Mouse (Mus musculus) forebrain, embryonic 12.5 days (tissue): ENCODE data around the gene Insl3. TPM values are rescaled to one million over a fixed set of nuclear protein-coding genes. Genes with fewer than 3 reads are reported as not detected.
A peak's percentile ranks its signal among the peaks of the same experiment; 100 is the strongest.
"Not testable (repeated sequence)": the region's sequence is repeated elsewhere in the genome, so short reads cannot be mapped to it uniquely, and the experiment has no call there.

ENCODE experiments used
- ATAC-seq: fragments of 200-750 bp; cut with Nextera tagmentation; 2 replicates; pipeline ENCODE4 v1.8.0; 2017; ENCODE audit warnings: moderate TSS enrichment; ENCODE audit not compliant: low FRiP score
- H3K27ac ChIP-seq: fragments of 300-500 bp; sonication (generic); 2 replicates; pipeline ENCODE4 v1.5.1; 2016; ENCODE audit warnings: mild to moderate bottlenecking
- H3K27me3 ChIP-seq: fragments of 300-500 bp; sonication (generic); 2 replicates; pipeline ENCODE4 v1.6.1; 2016; ENCODE audit warnings: mild to moderate bottlenecking
- H3K36me3 ChIP-seq: fragments of 300-500 bp; sonication (generic); replicated peaks from 2 replicates; pipeline ENCODE4 v1.6.1; 2016; ENCODE audit warnings: mild to moderate bottlenecking
- H3K4me1 ChIP-seq: fragments of 300-500 bp; sonication (generic); 2 replicates; pipeline ENCODE4 v1.6.1; 2016
- H3K4me2 ChIP-seq: fragments of 300-500 bp; sonication (generic); 2 replicates; pipeline ENCODE4 v1.6.1; 2016; ENCODE audit warnings: mild to moderate bottlenecking, moderate library complexity
- H3K4me3 ChIP-seq: fragments of 300-500 bp; sonication (generic); replicated peaks from 2 replicates; pipeline ENCODE4 v1.5.1; 2016; ENCODE audit warnings: mild to moderate bottlenecking
- H3K9ac ChIP-seq: fragments of 300-500 bp; sonication (generic); 2 replicates; pipeline ENCODE4 v1.6.1; 2016; ENCODE audit warnings: mild to moderate bottlenecking
- H3K9me3 ChIP-seq: fragments of 300-500 bp; sonication (generic); 2 replicates; pipeline ENCODE4 v1.6.1; 2016
- WGBS: fragments of 180-500 bp; shearing (Covaris S2); methylation state at CpG from one replicate; pipeline ENCODE4 v1.1.7; 2016; 5-methylcytosine and 5-hydroxymethylcytosine counted together
- polyA plus RNA-seq: library from polyadenylated mRNA; unstranded; fragments of >200 nt; fragmentation: Nextera tagmentation; extraction: Ambion mirVana; gene quantifications from 2 replicates; pipeline ENCODE4 v1.2.1, GENCODE M21; 2016

Insl3 gene
- polyA plus RNA-seq, 1 experiment from 2014 or later: not detected

GRCm38 (mm10) chr8:71700493-71701269 is 11.7 kb downstream of the Insl3 start:
- Histone ChIP-seq H3K4me3 (no peak overlapping the region), H3K4me2 (no peak overlapping the region), H3K9ac (no peak overlapping the region), H3K36me3 (no peaks in the 10 kb centered on the region), H3K27ac (no peak overlapping the region), H3K9me3 (no peaks in the 10 kb centered on the region), H3K27me3 (peaks cover 91% of the 10 kb centered on the region), H3K4me1 (0 out of 2 replicates have a peak, but pooled peaks cover 4% of the 10 kb centered on the region)
- ATAC-seq: no peak
- 13% methylated on average over 29 of the region's 29 CpGs for WGBS

- 15% methylated on average over 30 of the region's 34 CpGs for WGBS
- Histone ChIP-seq H3K4me2 (no peak within 1 kb of the TSS), H3K27me3 (peaks cover 88% of the 10 kb centered on the region)
Observed at GRCm38 (mm10) chr8:71701414-71702086, 12.5 kb downstream of the Insl3 start, which contains the start of gene B3gnt3. Gene B3gnt3, minus strand, starts transcription at chr8:71701789.

GRCm38 (mm10) chr8:71702087-71702432 is 13.0 kb downstream of the Insl3 start:
- Histone ChIP-seq H3K4me2 (no peak overlapping the region), H3K36me3 (no peaks in the 10 kb centered on the region), H3K27me3 (peaks cover 85% of the 10 kb centered on the region), H3K27ac (no peak overlapping the region), H3K9ac (no peak overlapping the region), H3K4me1 (0 out of 2 replicates have a peak, but pooled peaks cover 4% of the 10 kb centered on the region), H3K9me3 (no peaks in the 10 kb centered on the region), H3K4me3 (no peak overlapping the region)
- WGBS: 46% methylated on average over 4 of the region's 4 CpGs
- ATAC-seq: no peak

More at GRCm38 (mm10) chr8:71701414-71702086, 12.5 kb downstream of the Insl3 start, which contains the start of gene B3gnt3:
- no peaks in the 10 kb centered on the region for H3K36me3 ChIP-seq
- H3K9ac ChIP-seq: no peak within 1 kb of the TSS
- no peak for ATAC-seq
- H3K27ac ChIP-seq: no peak within 1 kb of the TSS
- H3K4me1 ChIP-seq: 0 out of 2 replicates have a peak, but pooled peaks cover 4% of the 10 kb centered on the region
- 0 out of 2 replicates have a peak within 1 kb of the TSS, but pooled peaks have one; percentile 3 for H3K4me3 ChIP-seq
- no peaks in the 10 kb centered on the region for H3K9me3 ChIP-seq

- Histone ChIP-seq H3K36me3 (no peaks in the 10 kb centered on the region), H3K27me3 (peaks cover 85% of the 10 kb centered on the region), H3K4me1 (0 out of 2 replicates have a peak, but pooled peaks cover 4% of the 10 kb centered on the region), H3K4me3 (no peak overlapping the region), H3K9me3 (no peaks in the 10 kb centered on the region), H3K27ac (no peak overlapping the region), H3K4me2 (no peak overlapping the region), H3K9ac (no peak overlapping the region)
- 91% methylated on average over 3 of the region's 3 CpGs for WGBS
- ATAC-seq: no peak
Observed at GRCm38 (mm10) chr8:71702923-71703322, 13.9 kb downstream of the Insl3 start.

GRCm38 (mm10) chr8:71703400-71703799 is 14.4 kb downstream of the Insl3 start:
- not testable (repeated sequence) for H3K36me3 ChIP-seq, H3K9ac ChIP-seq, H3K4me3 ChIP-seq, H3K9me3 ChIP-seq, H3K4me1 ChIP-seq, ATAC-seq, H3K27ac ChIP-seq, H3K4me2 ChIP-seq
- H3K27me3 ChIP-seq: peaks cover 85% of the 10 kb centered on the region

- Histone ChIP-seq H3K9ac (no peak overlapping the region), H3K9me3 (no peaks in the 10 kb centered on the region), H3K27me3 (peaks cover 53% of the 10 kb centered on the region), H3K4me2 (no peak overlapping the region), H3K36me3 (peaks cover 9% of the 10 kb centered on the region; the same call in 1 of the 2 replicates), H3K27ac (no peak overlapping the region), H3K4me3 (no peak overlapping the region), H3K4me1 (peaks cover 10% of the 10 kb centered on the region)
- no peak for ATAC-seq
- WGBS: 34% methylated on average over 8 of the region's 8 CpGs
Observed at GRCm38 (mm10) chr8:71707874-71708273, 18.9 kb downstream of the Insl3 start.

GRCm38 (mm10) chr8:71709134-71709799 is 20.3 kb downstream of the Insl3 start:
- Histone ChIP-seq H3K9me3 (no peaks in the 10 kb centered on the region), H3K27ac (no peak overlapping the region), H3K4me1 (peaks cover 10% of the 10 kb centered on the region), H3K36me3 (peaks cover 9% of the 10 kb centered on the region; the same call in 1 of the 2 replicates), H3K9ac (0 out of 2 replicates have a peak overlapping the region, but pooled peaks have one; percentile 12), H3K27me3 (peaks cover 39% of the 10 kb centered on the region), H3K4me2 (peak overlapping the region; percentile 44), H3K4me3 (no peak overlapping the region)
- peak; percentile 40 for ATAC-seq
- 38% methylated on average over 25 of the region's 25 CpGs for WGBS

GRCm38 (mm10) chr8:71709800-71710446 is 20.9 kb downstream of the Insl3 start:
- Histone ChIP-seq H3K27ac (no peak overlapping the region), H3K4me2 (peak overlapping the region; percentile 44), H3K27me3 (peaks cover 33% of the 10 kb centered on the region), H3K36me3 (peaks cover 9% of the 10 kb centered on the region; the same call in 1 of the 2 replicates), H3K4me3 (0 out of 2 replicates have a peak overlapping the region, but pooled peaks have one; percentile 10), H3K9ac (0 out of 2 replicates have a peak overlapping the region, but pooled peaks have one; percentile 12), H3K9me3 (no peaks in the 10 kb centered on the region), H3K4me1 (peaks cover 10% of the 10 kb centered on the region)
- peak; percentile 71 for ATAC-seq
- WGBS: 22% methylated on average over 25 of the region's 25 CpGs

GRCm38 (mm10) chr8:71711574-71711973 is 22.6 kb downstream of the Insl3 start:
- Histone ChIP-seq H3K9me3 (no peaks in the 10 kb centered on the region), H3K36me3 (peaks cover 18% of the 10 kb centered on the region), H3K27ac (no peak overlapping the region), H3K9ac (no peak overlapping the region), H3K4me3 (no peak overlapping the region), H3K27me3 (peaks cover 27% of the 10 kb centered on the region), H3K4me2 (no peak overlapping the region), H3K4me1 (peaks cover 10% of the 10 kb centered on the region)
- no peak for ATAC-seq
- 77% methylated on average over 2 of the region's 2 CpGs for WGBS

- no peak overlapping the region for H3K4me2 ChIP-seq
- H3K9me3 ChIP-seq: no peaks in the 10 kb centered on the region
- peaks cover 26% of the 10 kb centered on the region for H3K4me1 ChIP-seq
- no peak overlapping the region for H3K27ac ChIP-seq
- H3K9ac ChIP-seq: no peak overlapping the region
- no peak for ATAC-seq
- peaks cover 25% of the 10 kb centered on the region for H3K36me3 ChIP-seq
- no peak overlapping the region for H3K4me3 ChIP-seq
- H3K27me3 ChIP-seq: no peaks in the 10 kb centered on the region
- 58% methylated on average over 8 of the region's 8 CpGs for WGBS
Observed at GRCm38 (mm10) chr8:71715531-71715930, 26.5 kb downstream of the Insl3 start.

GRCm38 (mm10) chr8:71716561-71717053 is 27.6 kb downstream of the Insl3 start:
- peaks cover 25% of the 10 kb centered on the region for H3K36me3 ChIP-seq
- no peak for ATAC-seq

More at GRCm38 (mm10) chr8:71716561-71717053, 27.6 kb downstream of the Insl3 start:
- Histone ChIP-seq H3K9me3 (no peaks in the 10 kb centered on the region), H3K27me3 (no peaks in the 10 kb centered on the region), H3K4me1 (peaks cover 37% of the 10 kb centered on the region), H3K4me2 (no peak overlapping the region), H3K27ac (no peak overlapping the region), H3K9ac (no peak overlapping the region), H3K4me3 (no peak overlapping the region)
- WGBS: 84% methylated on average over 13 of the region's 13 CpGs
